Mouse (Mus musculus): ENCODE measurements around the gene Psmc3ip. TPM values are rescaled to one million over a fixed set of nuclear protein-coding genes. Genes with fewer than 3 reads are reported as not detected.

The Psmc3ip gene
- polyA plus RNA-seq, 1 experiment from 2014 or later: 28.0 TPM

DNA sequence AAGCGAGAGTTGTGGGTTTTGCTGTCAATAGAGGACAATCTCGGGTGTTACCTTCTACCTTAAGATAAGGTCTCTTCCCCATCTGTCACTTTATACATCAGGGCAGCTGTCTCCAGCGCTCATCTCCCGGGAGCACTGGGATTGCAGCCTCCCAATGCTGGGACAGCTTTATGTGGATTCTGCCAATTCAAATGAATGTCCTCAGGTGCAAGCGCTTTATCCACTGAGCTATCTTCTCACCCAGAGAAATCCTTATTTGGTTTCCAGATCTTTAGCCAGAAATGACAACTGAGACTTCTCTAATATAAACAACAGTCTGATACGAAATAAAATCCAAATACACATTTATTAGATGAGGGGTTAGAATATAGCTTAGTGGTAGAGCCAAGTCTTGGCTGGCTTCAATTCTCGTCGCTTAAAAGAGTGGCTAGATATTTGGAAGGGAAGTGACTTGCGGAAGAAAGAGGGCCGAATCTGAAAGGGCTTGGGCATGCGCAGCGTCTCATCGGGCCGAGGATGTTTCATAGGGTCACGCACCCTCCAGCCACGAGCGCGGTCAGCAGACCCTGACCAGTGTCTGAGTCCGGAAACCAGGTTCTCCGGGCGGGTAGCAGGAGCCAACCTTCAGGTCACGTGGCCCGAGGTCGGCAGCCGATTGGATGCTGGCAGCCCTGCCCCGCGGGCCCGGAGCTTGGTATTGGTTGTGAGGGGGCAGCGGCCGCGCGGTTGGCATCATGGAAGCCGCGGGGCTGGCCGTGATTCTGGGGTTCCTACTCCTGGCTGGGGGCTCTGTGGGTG lies 25.6 kb downstream of the Psmc3ip start, which contains the start of gene Naglu:
Gene Naglu, plus strand, starts transcription at position 622 of the 798 bp plus-strand sequence.
- peaks cover 28% of the 10 kb centered on the region for H3K4me1 ChIP-seq
- WGBS: 4% methylated on average over 35 of the region's 35 CpGs
- H3K27ac ChIP-seq: 0 out of 2 replicates have a peak within 1 kb of the TSS, but pooled peaks have one; percentile 24
- peak within 1 kb of the TSS; percentile 98 for H3K4me2 ChIP-seq
- no peaks in the 10 kb centered on the region for H3K36me3 ChIP-seq
- peak within 1 kb of the TSS; percentile 59 for H3K9ac ChIP-seq
- ATAC-seq (ENCODE audit: insufficient number of reproducible peaks, low FRiP score, low TSS enrichment, low read depth): peak; percentile 73
- no peaks in the 10 kb centered on the region for H3K9me3 ChIP-seq
- peak within 1 kb of the TSS; percentile 72 for H3K4me3 ChIP-seq
- peaks cover 18% of the 10 kb centered on the region for H3K27me3 ChIP-seq

DNA sequence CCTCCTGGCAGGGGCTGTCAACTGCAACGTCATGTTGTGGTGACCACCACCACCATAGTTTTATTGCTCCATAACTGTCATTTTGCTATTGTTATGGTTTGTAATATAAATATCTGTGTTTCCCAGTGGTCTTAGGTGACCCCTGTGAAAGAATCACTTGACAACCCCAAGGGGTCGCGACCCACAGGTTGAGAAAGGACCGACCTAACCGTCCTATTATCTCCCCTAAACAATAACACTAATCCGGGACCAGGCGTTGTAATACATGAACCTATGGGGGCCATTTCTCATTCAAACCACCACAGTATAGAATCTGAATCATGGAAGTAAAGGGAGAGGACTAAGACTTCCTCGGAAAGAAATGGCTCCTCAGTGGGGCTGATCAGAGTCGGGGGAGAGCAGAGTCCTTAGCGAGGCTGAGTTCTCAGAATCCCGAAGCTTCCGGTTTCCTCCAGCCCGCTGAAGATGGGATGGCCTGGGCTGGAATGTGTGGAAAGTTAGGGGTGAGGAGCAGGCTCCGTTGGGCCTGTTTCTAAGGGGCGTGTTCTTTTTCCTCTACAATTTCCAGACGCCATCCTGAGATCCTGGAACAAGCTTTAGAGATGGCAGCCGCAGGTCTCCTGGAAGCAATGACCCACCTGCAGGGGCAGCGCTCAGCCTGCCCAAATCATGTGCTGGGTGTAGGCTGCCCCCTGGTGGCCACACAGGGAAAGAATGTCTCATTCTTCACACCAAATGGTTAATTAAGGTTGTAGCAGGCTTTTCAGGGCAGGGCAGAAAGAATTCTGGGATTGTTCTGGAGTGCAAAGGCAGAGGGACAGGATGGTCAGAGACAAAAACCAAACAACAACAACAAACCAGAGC lies 28.5 kb downstream of the Psmc3ip start:
- WGBS: 22% methylated on average over 18 of the region's 18 CpGs
- Histone ChIP-seq H3K4me1 (peaks cover 56% of the 10 kb centered on the region), H3K27ac (no peak overlapping the region), H3K9ac (no peak overlapping the region), H3K4me2 (peak overlapping the region; percentile 50), H3K4me3 (peak overlapping the region; percentile 24), H3K36me3 (peaks cover 11% of the 10 kb centered on the region; the same call in 1 of the 2 replicates), H3K27me3 (peaks cover 11% of the 10 kb centered on the region), H3K9me3 (no peaks in the 10 kb centered on the region)
- ATAC-seq (ENCODE audit: insufficient number of reproducible peaks, low FRiP score, low TSS enrichment, low read depth): no peak

DNA sequence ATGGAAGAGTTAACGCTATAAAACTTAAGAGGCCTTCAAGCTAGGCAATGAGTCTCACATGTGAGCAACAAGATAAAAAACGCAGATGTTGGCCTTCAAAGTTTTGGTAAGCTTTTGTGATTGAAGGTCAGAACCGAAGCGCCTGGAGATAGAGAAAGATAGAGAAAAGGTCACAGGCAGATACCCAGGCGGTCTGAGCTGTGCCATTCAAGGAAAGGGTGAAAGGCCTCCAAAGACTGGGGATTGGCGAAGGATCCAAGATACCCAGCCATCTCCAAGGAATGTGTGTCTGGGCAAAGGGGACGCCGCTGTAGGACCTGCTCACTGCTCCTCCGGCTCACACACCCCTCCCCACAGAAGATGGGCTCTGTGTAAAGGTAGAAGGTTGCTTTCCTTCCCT lies 30.2 kb downstream of the Psmc3ip start:
- H3K4me2 ChIP-seq: no peak overlapping the region
- no peaks in the 10 kb centered on the region for H3K9me3 ChIP-seq
- no peak overlapping the region; the same call in 1 of the 2 replicates for H3K27ac ChIP-seq
- peaks cover 60% of the 10 kb centered on the region for H3K4me1 ChIP-seq
- no peak for ATAC-seq (ENCODE audit: insufficient number of reproducible peaks, low FRiP score, low TSS enrichment, low read depth)
- WGBS: 93% methylated on average over 9 of the region's 9 CpGs
- no peaks in the 10 kb centered on the region for H3K27me3 ChIP-seq
- H3K36me3 ChIP-seq: peaks cover 11% of the 10 kb centered on the region; the same call in 1 of the 2 replicates
- H3K9ac ChIP-seq: no peak overlapping the region
- H3K4me3 ChIP-seq: no peak overlapping the region

DNA sequence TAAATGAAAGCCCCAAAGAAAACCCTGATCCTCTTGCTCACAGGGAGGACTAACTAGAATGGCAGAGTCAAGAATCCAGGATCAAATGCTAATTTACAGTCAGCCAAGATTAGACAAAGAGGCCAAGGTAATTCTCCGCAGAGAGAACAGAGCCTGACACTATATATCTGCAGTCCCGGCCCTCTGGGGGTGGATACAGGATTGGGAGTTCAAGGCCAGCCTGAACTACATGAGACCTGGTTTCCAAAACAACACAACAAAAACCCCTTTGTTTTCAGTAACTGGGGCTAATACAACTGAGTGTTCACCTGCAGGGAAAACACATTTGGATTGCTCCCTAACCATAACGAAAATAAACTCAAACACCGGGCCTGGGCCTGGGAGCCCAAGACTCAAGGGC lies 30.8 kb downstream of the Psmc3ip start:
- Histone ChIP-seq H3K4me3 (no peak overlapping the region), H3K9me3 (no peaks in the 10 kb centered on the region), H3K27me3 (no peaks in the 10 kb centered on the region), H3K4me2 (no peak overlapping the region), H3K36me3 (peaks cover 11% of the 10 kb centered on the region; the same call in 1 of the 2 replicates), H3K4me1 (peaks cover 65% of the 10 kb centered on the region), H3K27ac (peak overlapping the region; percentile 90), H3K9ac (no peak overlapping the region)
- WGBS: 75% methylated on average over 4 of the region's 4 CpGs
- no peak for ATAC-seq (ENCODE audit: insufficient number of reproducible peaks, low FRiP score, low TSS enrichment, low read depth)

DNA sequence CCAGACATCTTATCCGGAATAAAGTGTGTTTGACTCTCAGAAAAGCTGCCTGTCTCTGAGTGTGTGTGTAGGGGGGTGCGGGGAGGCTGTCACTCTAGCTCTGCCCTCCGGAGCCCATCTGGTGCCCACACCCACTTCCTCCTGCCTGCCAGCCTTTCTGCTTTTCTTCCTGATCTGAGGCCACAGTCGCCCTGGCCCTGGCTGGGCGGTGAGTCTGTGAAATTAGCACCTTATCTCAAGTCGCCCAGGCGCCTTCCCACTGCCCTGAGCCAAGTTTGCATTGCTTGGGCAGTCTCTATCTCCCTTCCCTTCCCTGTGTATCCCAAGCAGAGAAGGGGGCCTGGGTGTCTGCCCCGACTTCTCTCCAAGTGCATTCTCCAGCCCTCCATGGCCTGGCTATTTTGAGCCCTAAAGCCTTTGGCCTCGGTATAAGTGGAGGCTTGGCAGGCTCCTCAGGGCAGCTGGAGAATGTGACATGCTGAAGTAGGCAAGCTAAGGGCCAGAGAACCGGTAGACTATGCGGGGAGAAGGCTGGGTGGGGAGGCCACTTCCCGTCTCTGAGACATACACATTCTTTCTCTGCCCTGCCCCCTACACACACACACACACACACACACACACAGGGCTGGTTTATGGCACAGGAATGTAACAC lies 31.4 kb downstream of the Psmc3ip start:
- peak; percentile 59 for ATAC-seq (ENCODE audit: insufficient number of reproducible peaks, low FRiP score, low TSS enrichment, low read depth)
- H3K4me2 ChIP-seq: no peak overlapping the region
- H3K4me3 ChIP-seq: no peak overlapping the region
- no peak overlapping the region for H3K9ac ChIP-seq
- H3K27ac ChIP-seq: peak overlapping the region; percentile 90
- H3K4me1 ChIP-seq: peaks cover 67% of the 10 kb centered on the region
- peaks cover 11% of the 10 kb centered on the region; the same call in 1 of the 2 replicates for H3K36me3 ChIP-seq
- H3K9me3 ChIP-seq: no peaks in the 10 kb centered on the region
- WGBS: 20% methylated on average over 12 of the region's 12 CpGs
- H3K27me3 ChIP-seq: no peaks in the 10 kb centered on the region

DNA sequence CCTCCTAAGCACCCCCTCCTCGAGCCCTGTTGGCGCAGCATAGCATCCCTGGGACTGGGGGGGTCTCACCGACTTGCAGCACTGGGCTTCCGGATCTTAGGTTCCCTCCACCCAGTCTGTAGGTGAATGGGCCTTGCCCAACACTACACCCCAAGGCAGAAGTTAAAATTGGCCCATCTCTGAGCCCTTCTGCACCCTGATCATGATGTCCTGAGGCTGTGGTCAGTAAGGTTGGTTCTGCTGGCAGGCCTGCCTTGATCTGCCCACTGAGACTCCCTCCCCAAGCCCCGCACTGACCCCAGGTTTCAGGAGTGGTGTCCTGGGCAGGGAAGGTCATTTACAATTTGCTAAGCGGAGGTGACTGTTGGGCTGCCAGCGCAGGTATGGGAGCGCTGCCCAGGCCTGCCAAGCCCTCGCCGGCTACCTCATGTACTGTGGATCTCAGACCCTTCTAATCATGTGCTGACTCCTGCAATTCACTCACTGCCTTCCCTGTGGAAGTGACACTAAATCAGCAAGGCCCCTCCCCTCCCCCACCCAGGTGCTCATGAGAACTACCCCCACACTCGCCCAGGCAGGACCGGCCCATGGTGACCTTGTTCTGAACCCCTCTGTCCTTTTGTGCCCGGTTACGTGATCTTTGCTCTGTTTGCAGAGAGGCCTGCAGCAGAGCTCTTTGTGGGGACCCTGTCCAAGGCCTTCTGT lies 32.1 kb downstream of the Psmc3ip start:
- 58% methylated on average over 14 of the region's 14 CpGs for whole genome bisulfite sequencing
- Histone ChIP-seq H3K4me3 (no peak overlapping the region), H3K27ac (peak overlapping the region; percentile 90), H3K4me1 (peaks cover 73% of the 10 kb centered on the region), H3K9ac (no peak overlapping the region), H3K36me3 (peaks cover 11% of the 10 kb centered on the region; the same call in 1 of the 2 replicates), H3K27me3 (no peaks in the 10 kb centered on the region), H3K4me2 (no peak overlapping the region), H3K9me3 (no peaks in the 10 kb centered on the region)
- peak; percentile 7; the same call in 1 of the 2 replicates for ATAC-seq (ENCODE audit: insufficient number of reproducible peaks, low FRiP score, low TSS enrichment, low read depth)

DNA sequence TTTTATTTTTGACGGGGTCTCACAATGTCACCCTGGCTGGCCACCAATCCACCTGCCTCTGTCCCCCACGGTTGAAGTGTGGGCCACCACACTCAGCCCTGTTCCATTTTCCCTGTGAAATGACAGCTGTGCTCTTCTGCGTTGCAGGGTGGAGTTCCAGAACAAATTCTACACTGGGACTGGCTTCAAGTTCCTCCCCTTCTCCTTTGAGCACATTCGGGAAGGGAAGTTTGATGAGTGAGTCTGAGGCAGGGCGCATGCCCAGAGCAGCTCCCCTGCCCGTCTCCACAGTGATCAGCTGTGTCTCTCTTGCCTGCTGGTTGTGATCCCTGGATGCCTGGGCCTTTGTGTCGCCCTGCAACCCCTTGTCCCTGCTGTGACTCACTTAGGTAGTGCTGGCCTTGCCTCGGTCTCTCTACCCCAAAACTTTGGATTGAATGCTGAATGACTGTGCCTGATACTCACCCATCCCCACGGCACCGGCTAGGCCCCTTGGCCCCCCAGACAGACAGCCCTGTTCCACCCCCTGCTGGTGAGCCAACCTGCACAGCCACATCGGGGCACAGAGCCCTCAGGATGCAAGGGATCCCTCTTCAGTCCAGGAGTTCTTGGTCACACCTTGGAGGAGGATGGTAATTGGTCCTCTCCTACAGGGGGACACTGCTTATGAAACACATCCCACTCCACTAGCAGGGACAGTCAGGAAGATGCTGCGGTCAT lies 32.9 kb downstream of the Psmc3ip start:
- Histone ChIP-seq H3K27ac (peak overlapping the region; percentile 90), H3K4me1 (peaks cover 73% of the 10 kb centered on the region), H3K9me3 (no peaks in the 10 kb centered on the region), H3K27me3 (no peaks in the 10 kb centered on the region), H3K36me3 (peaks cover 15% of the 10 kb centered on the region; the same call in 1 of the 2 replicates), H3K4me3 (no peak overlapping the region), H3K4me2 (no peak overlapping the region), H3K9ac (no peak overlapping the region)
- ATAC-seq (ENCODE audit: insufficient number of reproducible peaks, low FRiP score, low TSS enrichment, low read depth): no peak
- WGBS: 72% methylated on average over 12 of the region's 12 CpGs

DNA sequence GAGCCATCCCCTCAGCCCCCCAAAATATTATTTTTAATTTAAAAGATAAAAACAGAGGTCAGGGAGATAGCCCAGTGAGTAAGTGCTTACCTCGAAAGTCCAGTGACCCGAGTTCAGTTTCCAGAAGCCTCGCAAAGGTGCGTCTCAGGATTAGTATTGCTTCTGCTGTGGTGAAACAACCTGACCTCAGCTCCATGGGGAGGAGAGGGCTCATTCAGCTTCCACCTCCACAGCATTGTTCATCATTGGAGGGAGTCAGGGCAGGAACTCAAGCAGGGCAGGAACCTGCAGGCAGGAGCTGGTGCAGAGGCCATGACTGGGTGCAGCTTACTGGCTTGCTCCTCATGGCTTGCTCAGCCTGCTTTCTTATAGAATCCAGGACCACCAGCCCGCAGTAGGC lies 34.2 kb downstream of the Psmc3ip start:
- H3K27me3 ChIP-seq: no peaks in the 10 kb centered on the region
- peak overlapping the region; percentile 89 for H3K27ac ChIP-seq
- 85% methylated on average over 5 of the region's 5 CpGs for WGBS
- ATAC-seq (ENCODE audit: insufficient number of reproducible peaks, low FRiP score, low TSS enrichment, low read depth): no peak
- no peaks in the 10 kb centered on the region for H3K9me3 ChIP-seq
- H3K4me2 ChIP-seq: no peak overlapping the region
- H3K9ac ChIP-seq: no peak overlapping the region
- H3K4me1 ChIP-seq: peaks cover 66% of the 10 kb centered on the region
- peaks cover 23% of the 10 kb centered on the region; the same call in 1 of the 2 replicates for H3K36me3 ChIP-seq
- no peak overlapping the region for H3K4me3 ChIP-seq

DNA sequence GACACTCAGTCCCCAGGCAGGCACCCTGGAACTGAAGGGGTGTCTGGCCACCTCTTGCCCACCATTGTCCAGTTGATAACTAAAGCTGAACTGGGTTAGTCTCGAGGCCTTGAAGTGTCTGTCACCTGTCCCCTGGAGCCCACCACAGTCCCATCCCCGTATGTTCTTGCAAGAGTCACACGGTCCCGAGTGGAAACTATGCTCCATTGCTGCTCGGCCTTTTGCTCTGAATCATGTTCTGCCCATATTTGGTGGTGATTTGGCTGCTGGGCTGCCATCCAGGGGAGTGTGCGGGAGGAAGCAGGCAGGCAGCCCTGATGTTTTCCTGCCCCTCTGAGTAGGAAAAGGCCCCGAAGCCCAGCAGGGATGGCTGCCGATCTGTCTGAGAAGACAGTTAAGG lies 35.1 kb downstream of the Psmc3ip start:
- no peak overlapping the region for H3K4me3 ChIP-seq
- no peaks in the 10 kb centered on the region for H3K27me3 ChIP-seq
- H3K9ac ChIP-seq: no peak overlapping the region
- peak overlapping the region; percentile 89 for H3K27ac ChIP-seq
- no peaks in the 10 kb centered on the region for H3K9me3 ChIP-seq
- WGBS: 30% methylated on average over 8 of the region's 8 CpGs
- 0 out of 2 replicates have a peak, but pooled peaks have one; percentile 16 for ATAC-seq (ENCODE audit: insufficient number of reproducible peaks, low FRiP score, low TSS enrichment, low read depth)
- peaks cover 64% of the 10 kb centered on the region for H3K4me1 ChIP-seq
- H3K36me3 ChIP-seq: peaks cover 28% of the 10 kb centered on the region; the same call in 1 of the 2 replicates
- H3K4me2 ChIP-seq: no peak overlapping the region

DNA sequence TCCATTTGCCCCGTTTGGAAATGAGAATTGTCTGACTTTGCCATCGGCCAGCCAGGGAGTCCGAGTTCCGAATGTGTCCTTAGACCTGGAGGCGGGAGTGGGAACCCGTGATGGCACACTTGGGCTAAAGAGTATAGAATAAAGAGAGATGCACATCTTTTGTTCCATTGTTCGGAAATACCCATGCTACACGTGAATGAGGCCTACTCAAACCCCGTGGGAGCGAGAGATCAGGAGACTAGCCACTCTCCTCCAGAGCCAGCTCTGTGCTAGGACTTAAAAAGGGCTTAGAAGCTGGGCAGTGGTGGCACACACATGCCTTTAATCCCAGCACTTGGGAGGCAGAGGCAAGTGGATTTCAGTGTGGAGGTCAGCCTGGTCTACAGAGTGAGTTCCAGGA lies 35.8 kb downstream of the Psmc3ip start:
- no peaks in the 10 kb centered on the region for H3K9me3 ChIP-seq
- no peak for ATAC-seq (ENCODE audit: insufficient number of reproducible peaks, low FRiP score, low TSS enrichment, low read depth)
- H3K4me3 ChIP-seq: no peak overlapping the region
- peaks cover 62% of the 10 kb centered on the region for H3K4me1 ChIP-seq
- H3K4me2 ChIP-seq: no peak overlapping the region
- no peak overlapping the region for H3K9ac ChIP-seq
- no peaks in the 10 kb centered on the region for H3K27me3 ChIP-seq
- H3K27ac ChIP-seq: peak overlapping the region; percentile 89
- WGBS: 87% methylated on average over 10 of the region's 10 CpGs
- peaks cover 31% of the 10 kb centered on the region; the same call in 1 of the 2 replicates for H3K36me3 ChIP-seq

All from limb, embryonic 15.5 days (tissue).